Mouse (Mus musculus) liver, adult 2 months (tissue): Measurements from ENCODE around the gene Lrrc49.

Experiments used
- CTCF ChIP-seq: fragments of 200-500 bp; IDR thresholded peaks from 2 replicates; pipeline ENCODE4 v1.5.1; 2011; ENCODE audit warnings: low read depth, low read length, control low read depth
- POLR2A ChIP-seq: fragments of 200-500 bp; IDR thresholded peaks from 2 replicates; pipeline ENCODE4 v1.6.1; 2011; ENCODE audit warnings: low read length, control low read depth; ENCODE audit not compliant: insufficient read depth; ENCODE audit errors: extremely low read depth

DNA sequence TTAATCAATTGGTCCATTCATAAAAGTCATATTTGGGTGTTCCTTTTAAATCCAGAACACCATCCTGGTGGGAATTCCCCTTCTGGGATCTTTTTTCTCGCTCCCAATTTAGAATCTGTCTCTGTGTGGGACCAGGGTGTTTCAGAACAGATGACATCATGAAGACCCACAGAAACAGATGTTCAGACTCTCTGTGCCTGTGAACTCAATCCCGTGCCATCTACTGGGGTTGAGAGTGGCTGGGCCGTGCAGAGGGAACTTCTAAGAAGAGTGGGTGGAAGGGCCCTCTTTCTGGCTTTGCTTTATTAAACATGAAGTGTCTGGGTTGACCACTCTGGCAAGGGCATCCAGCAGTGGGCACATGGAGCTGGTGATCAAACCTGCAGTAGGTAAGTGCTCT is 129.5 kb downstream of the Lrrc49 start:
- TF ChIP-seq CTCF: no peak
- TF ChIP-seq POLR2A: no peak
